In genomic region chr17:61337094-61337493, GRCm38 (mm10) we compare ENCODE assay signal across 17 mouse cellular contexts.
"Had no signal": no experiment of that assay in that cellular context is flagged by ENCODE, and none has a peak within 500 bp of the region (broad histone marks: within the 10 kb centered on the region; RNA-seq: fewer than 3 reads in every experiment).

No protein-coding gene starts in this region.

- H3K27me3 ChIP-seq: neural tube, embryonic 12.5 days; neural tube, embryonic 13.5 days; neural tube, embryonic 15.5 days; stomach, embryonic 15.5 days had no signal

- DNase-seq: retina, postnatal 1 day; right cerebral cortex, adult 18-20 months; right cerebral cortex, postnatal 14 days; right cerebral cortex, postnatal 25 days; right cerebral cortex, postnatal 4 days; spleen, adult 18-20 months; thymus, adult 18-20 months; thymus, adult 2 months; thymus, postnatal 14 days; thymus, postnatal 25 days; thymus, postnatal 36 days; thymus, postnatal 4 days had no signal

- H3K9me3 ChIP-seq: neural tube, embryonic 12.5 days; neural tube, embryonic 13.5 days; neural tube, embryonic 15.5 days; stomach, embryonic 15.5 days had no signal

- H3K36me3 ChIP-seq: neural tube, embryonic 12.5 days; neural tube, embryonic 13.5 days; neural tube, embryonic 15.5 days; stomach, embryonic 15.5 days had no signal

- H3K4me3 ChIP-seq: neural tube, embryonic 12.5 days; neural tube, embryonic 13.5 days; neural tube, embryonic 15.5 days; stomach, embryonic 15.5 days had no signal

- H3K9ac ChIP-seq: neural tube, embryonic 12.5 days; neural tube, embryonic 13.5 days; neural tube, embryonic 15.5 days; stomach, embryonic 15.5 days had no signal

- H3K27ac ChIP-seq: neural tube, embryonic 12.5 days; neural tube, embryonic 13.5 days; neural tube, embryonic 15.5 days; stomach, embryonic 15.5 days; stomach, postnatal 0 days had no signal

- H3K4me1 ChIP-seq: neural tube, embryonic 12.5 days; neural tube, embryonic 13.5 days; neural tube, embryonic 15.5 days; stomach, embryonic 15.5 days had no signal
